Mouse (Mus musculus): Measurements from ENCODE around the gene Nr3c2. TPM values are rescaled to one million over a fixed set of nuclear protein-coding genes. Genes with fewer than 3 reads are reported as not detected.
A peak's percentile ranks its signal among the peaks of the same experiment; 100 is the strongest.

Gene Nr3c2
- polyA plus RNA-seq, 1 experiment from 2014 or later, result 1.3 TPM

DNA sequence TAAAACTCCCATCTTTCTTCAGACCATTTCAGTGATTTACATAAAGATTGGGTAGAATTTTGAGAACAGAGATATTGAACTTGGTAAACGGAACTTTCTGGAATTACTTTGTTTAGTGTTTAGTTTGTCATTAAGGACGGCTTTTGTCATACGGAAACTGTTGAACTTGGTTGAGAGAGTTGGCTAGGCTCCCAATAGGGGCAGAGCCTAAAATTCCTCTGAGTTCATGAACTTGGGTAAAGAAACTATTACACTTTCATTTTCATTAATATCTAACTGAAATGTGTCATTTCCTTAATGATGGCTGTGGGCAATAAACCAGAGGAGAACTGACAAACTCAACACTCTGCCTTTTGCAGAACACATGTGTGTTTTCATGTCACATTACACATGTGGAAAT, 88.6 kb downstream of the Nr3c2 start:
- Histone ChIP-seq H3K9me3 (ENCODE audit: control insufficient read depth, low read length) (no peaks in the 10 kb centered on the region), H3K4me3 (ENCODE audit: low read depth, low read length) (no peak overlapping the region), H3K4me2 (replicated peaks; ENCODE audit: low read depth, low read length) (no peak overlapping the region), H3K4me1 (replicated peaks; ENCODE audit: control insufficient read depth, insufficient read depth, low read length) (no peaks in the 10 kb centered on the region), H3K9ac (ENCODE audit: low read depth, low read length) (no peak overlapping the region), H3K27ac (ENCODE audit: low read depth, low read length) (no peak overlapping the region), H3K36me3 (ENCODE audit: control insufficient read depth, insufficient read depth, low read length) (no peaks in the 10 kb centered on the region), H3K27me3 (ENCODE audit: control insufficient read depth, insufficient read depth, low read length) (no peaks in the 10 kb centered on the region)
- WGBS, result 94% methylated on average over 3 of the region's 3 CpGs
- DNase-seq (ENCODE audit: low spot score) (no peak), ATAC-seq (ENCODE audit: low FRiP score) (no peak)

DNA sequence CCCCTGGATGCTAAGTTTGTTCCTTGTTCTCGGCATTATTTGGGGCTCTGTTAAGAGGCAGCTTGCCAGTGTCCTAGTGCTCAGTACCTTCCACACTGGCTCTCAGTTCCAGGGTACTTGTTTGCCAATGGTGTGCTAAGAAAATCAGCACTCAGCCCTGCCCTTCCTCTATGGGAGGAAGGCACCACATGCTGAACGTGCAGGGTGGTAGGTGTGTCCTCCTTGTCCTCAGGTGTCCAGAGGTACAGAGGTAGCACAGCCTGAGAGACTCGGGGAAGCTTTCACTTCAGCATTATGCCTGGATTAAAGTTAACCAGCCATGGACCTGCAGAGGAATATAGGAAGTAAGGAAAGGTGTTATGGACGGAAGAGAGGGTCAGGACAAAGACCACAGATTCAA, 99.0 kb downstream of the Nr3c2 start:
- Histone ChIP-seq H3K27ac (ENCODE audit: low read depth, low read length) (no peak overlapping the region), H3K4me2 (replicated peaks; ENCODE audit: low read depth, low read length) (no peak overlapping the region), H3K36me3 (ENCODE audit: control insufficient read depth, insufficient read depth, low read length) (no peaks in the 10 kb centered on the region), H3K4me1 (replicated peaks; ENCODE audit: control insufficient read depth, insufficient read depth, low read length) (no peaks in the 10 kb centered on the region), H3K27me3 (ENCODE audit: control insufficient read depth, insufficient read depth, low read length) (no peaks in the 10 kb centered on the region), H3K9ac (ENCODE audit: low read depth, low read length) (no peak overlapping the region), H3K9me3 (ENCODE audit: control insufficient read depth, low read length) (no peaks in the 10 kb centered on the region), H3K4me3 (ENCODE audit: low read depth, low read length) (no peak overlapping the region)
- 78% methylated on average over 4 of the region's 4 CpGs for WGBS
- ATAC-seq (ENCODE audit: low FRiP score), result no peak
- DNase-seq (ENCODE audit: low spot score), result no peak

DNA sequence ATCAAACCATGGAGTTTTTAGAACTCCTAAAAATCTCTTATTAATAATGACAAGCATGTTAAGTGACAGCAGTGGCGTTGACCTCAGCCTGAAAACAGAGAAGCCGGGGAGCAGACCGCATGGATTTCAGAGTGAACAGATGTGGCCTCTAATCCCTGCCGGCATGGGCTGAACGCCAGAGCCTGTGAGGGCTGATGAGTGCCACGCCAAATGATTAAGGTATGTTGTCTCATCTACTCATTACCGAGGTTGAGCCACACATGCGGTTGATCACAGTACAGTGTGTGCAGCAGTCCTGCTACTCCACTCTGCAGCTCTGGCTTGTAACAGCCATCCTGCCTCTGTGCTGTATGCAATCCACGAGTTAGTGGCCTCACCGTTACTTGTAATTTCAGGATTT, 110.2 kb downstream of the Nr3c2 start:
- Histone ChIP-seq H3K9me3 (ENCODE audit: control insufficient read depth, low read length) (no peaks in the 10 kb centered on the region), H3K27ac (ENCODE audit: low read depth, low read length) (no peak overlapping the region), H3K27me3 (ENCODE audit: control insufficient read depth, insufficient read depth, low read length) (no peaks in the 10 kb centered on the region), H3K36me3 (ENCODE audit: control insufficient read depth, insufficient read depth, low read length) (no peaks in the 10 kb centered on the region), H3K9ac (ENCODE audit: low read depth, low read length) (no peak overlapping the region), H3K4me1 (replicated peaks; ENCODE audit: control insufficient read depth, insufficient read depth, low read length) (no peaks in the 10 kb centered on the region), H3K4me3 (ENCODE audit: low read depth, low read length) (no peak overlapping the region), H3K4me2 (replicated peaks; ENCODE audit: low read depth, low read length) (no peak overlapping the region)
- ATAC-seq (ENCODE audit: low FRiP score) (no peak), DNase-seq (ENCODE audit: low spot score) (no peak)
- WGBS, result 73% methylated on average over 10 of the region's 10 CpGs

DNA sequence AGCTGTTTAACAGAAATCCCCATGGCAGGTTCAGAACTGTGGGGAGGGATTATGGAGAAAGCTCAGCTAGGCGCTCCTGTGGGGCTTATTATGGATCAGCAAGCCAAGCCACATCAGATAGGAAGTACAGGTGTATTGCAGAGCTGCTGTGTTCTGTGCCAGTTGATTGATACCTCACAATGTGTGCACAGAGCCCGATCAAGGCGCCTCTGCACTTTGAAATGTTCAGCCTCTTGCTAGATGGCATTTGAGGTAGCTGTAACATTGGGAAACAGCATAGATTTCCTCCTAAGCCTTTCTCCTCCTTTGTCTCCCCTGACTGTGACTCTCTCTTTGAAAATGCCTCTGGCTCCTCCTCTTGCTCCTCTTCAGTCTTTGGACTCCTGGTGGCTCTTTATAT, 112.7 kb downstream of the Nr3c2 start:
- no peak overlapping the region for H3K4me2 ChIP-seq (replicated peaks; ENCODE audit: low read depth, low read length)
- H3K4me3 ChIP-seq (ENCODE audit: low read depth, low read length), result no peak overlapping the region
- no peaks in the 10 kb centered on the region for H3K4me1 ChIP-seq (replicated peaks; ENCODE audit: control insufficient read depth, insufficient read depth, low read length)
- no peaks in the 10 kb centered on the region for H3K9me3 ChIP-seq (ENCODE audit: control insufficient read depth, low read length)
- WGBS, result 70% methylated on average over 3 of the region's 3 CpGs
- ATAC-seq (ENCODE audit: low FRiP score) (no peak), DNase-seq (ENCODE audit: low spot score) (no peak)
- H3K27ac ChIP-seq (ENCODE audit: low read depth, low read length), result no peak overlapping the region
- H3K36me3 ChIP-seq (ENCODE audit: control insufficient read depth, insufficient read depth, low read length), result no peaks in the 10 kb centered on the region
- no peaks in the 10 kb centered on the region for H3K27me3 ChIP-seq (ENCODE audit: control insufficient read depth, insufficient read depth, low read length)
- H3K9ac ChIP-seq (ENCODE audit: low read depth, low read length), result no peak overlapping the region

DNA sequence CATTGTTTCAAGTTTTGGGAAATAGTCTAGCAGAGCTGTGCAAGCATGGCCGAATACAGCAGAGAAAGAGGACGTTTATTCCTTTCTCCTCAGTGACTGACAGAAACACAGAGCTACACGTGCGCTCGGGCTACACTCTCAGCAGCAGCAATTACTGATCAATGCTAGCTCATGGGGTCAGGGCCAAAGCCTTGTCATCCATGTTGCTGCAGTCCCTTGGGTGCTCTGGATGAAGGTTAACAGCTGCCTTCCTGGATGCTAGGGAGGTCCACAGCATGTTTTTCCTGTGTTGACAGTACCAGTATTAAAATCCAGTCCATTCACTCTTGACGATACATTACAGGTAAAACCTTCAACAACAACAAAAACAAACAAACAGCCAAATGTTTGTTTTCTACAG, 113.4 kb downstream of the Nr3c2 start:
- H3K36me3 ChIP-seq (ENCODE audit: control insufficient read depth, insufficient read depth, low read length), result no peaks in the 10 kb centered on the region
- H3K9me3 ChIP-seq (ENCODE audit: control insufficient read depth, low read length), result no peaks in the 10 kb centered on the region
- H3K4me2 ChIP-seq (replicated peaks; ENCODE audit: low read depth, low read length), result no peak overlapping the region
- H3K27ac ChIP-seq (ENCODE audit: low read depth, low read length), result no peak overlapping the region
- H3K4me3 ChIP-seq (ENCODE audit: low read depth, low read length), result no peak overlapping the region
- DNase-seq (ENCODE audit: low spot score) (no peak), ATAC-seq (ENCODE audit: low FRiP score) (no peak)
- H3K27me3 ChIP-seq (ENCODE audit: control insufficient read depth, insufficient read depth, low read length), result no peaks in the 10 kb centered on the region
- H3K9ac ChIP-seq (ENCODE audit: low read depth, low read length), result no peak overlapping the region
- no peaks in the 10 kb centered on the region for H3K4me1 ChIP-seq (replicated peaks; ENCODE audit: control insufficient read depth, insufficient read depth, low read length)
- WGBS, result 71% methylated on average over 6 of the region's 6 CpGs

DNA sequence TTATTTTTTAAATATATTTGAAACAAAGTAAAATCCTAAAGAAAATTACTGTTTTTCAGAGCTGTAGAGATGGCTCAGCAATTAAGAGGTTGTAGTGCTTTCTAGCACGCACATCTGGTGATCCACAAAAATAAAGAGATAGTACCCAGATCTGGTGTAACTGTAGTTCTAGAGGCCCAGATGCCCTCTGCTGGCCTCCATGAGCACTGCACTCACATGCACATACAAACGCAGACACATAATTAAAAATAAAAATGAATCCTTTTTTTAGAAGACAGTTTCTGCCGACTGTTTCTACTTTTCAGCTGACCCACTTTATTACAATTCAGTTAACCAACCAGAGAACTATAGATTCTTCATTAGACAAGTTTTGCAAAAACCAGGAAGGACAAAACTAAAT, 117.5 kb downstream of the Nr3c2 start:
- DNase-seq (ENCODE audit: low spot score), result no peak
- H3K9ac ChIP-seq (ENCODE audit: low read depth, low read length), result no peak overlapping the region
- 94% methylated on average over 3 of the region's 3 CpGs for WGBS
- ATAC-seq (ENCODE audit: low FRiP score), result no peak
- H3K4me1 ChIP-seq (replicated peaks; ENCODE audit: control insufficient read depth, insufficient read depth, low read length), result no peaks in the 10 kb centered on the region
- no peak overlapping the region for H3K4me3 ChIP-seq (ENCODE audit: low read depth, low read length)
- no peaks in the 10 kb centered on the region for H3K27me3 ChIP-seq (ENCODE audit: control insufficient read depth, insufficient read depth, low read length)
- H3K9me3 ChIP-seq (ENCODE audit: control insufficient read depth, low read length), result no peaks in the 10 kb centered on the region
- no peak overlapping the region for H3K4me2 ChIP-seq (replicated peaks; ENCODE audit: low read depth, low read length)
- H3K36me3 ChIP-seq (ENCODE audit: control insufficient read depth, insufficient read depth, low read length), result no peaks in the 10 kb centered on the region
- no peak overlapping the region for H3K27ac ChIP-seq (ENCODE audit: low read depth, low read length)

DNA sequence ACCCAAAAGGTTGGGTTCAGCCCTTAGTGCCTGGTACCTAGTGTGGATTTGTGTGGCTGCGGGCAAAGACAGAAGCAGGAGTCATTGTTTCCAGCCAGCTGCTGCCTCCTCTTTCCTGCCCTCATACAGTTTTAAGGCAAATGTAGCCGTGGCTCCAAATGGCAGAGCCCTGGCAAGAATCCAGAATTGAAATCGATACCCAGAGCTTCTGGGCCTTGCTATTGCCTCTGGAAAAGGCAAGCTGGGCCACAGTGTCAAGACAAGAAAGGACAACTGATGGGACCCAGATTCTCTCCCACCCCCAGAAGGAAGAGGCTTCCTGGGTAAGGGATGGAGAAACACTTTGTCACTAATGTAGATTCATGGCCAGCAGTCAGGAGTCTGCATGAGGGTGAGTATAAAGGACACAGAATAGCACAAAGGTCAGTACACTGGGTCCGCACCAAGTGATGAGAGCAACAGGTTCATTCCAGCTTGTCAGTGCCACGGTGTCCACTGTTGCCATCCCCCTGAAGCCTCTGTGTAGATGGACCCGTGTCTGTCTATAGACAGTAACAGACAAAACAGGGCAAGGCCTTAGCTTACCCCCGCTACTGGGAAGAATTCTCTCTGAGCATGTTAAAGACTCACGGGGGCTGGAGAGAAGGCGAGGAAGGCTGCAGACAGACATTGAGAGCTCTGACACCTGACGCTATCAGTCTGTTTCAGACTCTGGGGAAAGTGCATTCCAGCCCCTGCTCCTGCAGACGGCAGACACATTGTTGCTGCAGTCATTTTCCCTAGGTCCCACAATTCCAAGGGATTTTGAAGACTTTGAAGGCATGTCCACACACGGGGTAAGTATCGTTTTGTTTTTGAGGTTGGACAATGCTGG, 124.8 kb downstream of the Nr3c2 start:
- Histone ChIP-seq H3K27me3 (ENCODE audit: control insufficient read depth, insufficient read depth, low read length) (no peaks in the 10 kb centered on the region), H3K36me3 (ENCODE audit: control insufficient read depth, insufficient read depth, low read length) (no peaks in the 10 kb centered on the region), H3K9ac (ENCODE audit: low read depth, low read length) (no peak overlapping the region), H3K4me3 (ENCODE audit: low read depth, low read length) (no peak overlapping the region), H3K27ac (ENCODE audit: low read depth, low read length) (no peak overlapping the region), H3K4me1 (replicated peaks; ENCODE audit: control insufficient read depth, insufficient read depth, low read length) (no peaks in the 10 kb centered on the region), H3K4me2 (replicated peaks; ENCODE audit: low read depth, low read length) (no peak overlapping the region), H3K9me3 (ENCODE audit: control insufficient read depth, low read length) (no peaks in the 10 kb centered on the region)
- WGBS, result 79% methylated on average over 13 of the region's 13 CpGs
- DNase-seq (ENCODE audit: low spot score), result peak; percentile 7
- ATAC-seq (ENCODE audit: low FRiP score), result no peak

DNA sequence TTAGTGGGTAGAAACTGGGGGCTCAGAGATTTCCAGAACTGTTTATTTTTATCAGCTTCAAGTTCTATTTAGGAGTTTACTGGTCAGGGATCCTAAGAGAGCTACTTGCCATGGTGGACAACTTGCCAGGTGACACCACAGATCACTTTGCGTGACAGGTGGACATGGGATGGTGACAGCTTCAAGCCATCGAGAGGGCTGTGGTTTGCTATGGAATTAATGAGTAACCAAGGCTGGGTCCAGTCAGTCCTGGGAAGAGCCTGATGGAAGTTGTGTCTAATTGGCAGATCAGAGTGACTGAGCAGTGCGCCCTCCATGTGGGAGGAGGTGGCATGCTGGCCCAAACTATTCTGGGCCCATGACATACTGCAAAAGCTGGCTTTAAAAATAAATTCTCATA, 132.0 kb downstream of the Nr3c2 start:
- no peak overlapping the region for H3K4me3 ChIP-seq (ENCODE audit: low read depth, low read length)
- WGBS, result 88% methylated on average over 3 of the region's 3 CpGs
- H3K27me3 ChIP-seq (ENCODE audit: control insufficient read depth, insufficient read depth, low read length), result no peaks in the 10 kb centered on the region
- no peak for DNase-seq (ENCODE audit: low spot score)
- H3K36me3 ChIP-seq (ENCODE audit: control insufficient read depth, insufficient read depth, low read length), result no peaks in the 10 kb centered on the region
- no peak for ATAC-seq (ENCODE audit: low FRiP score)
- H3K4me2 ChIP-seq (replicated peaks; ENCODE audit: low read depth, low read length), result no peak overlapping the region
- H3K4me1 ChIP-seq (replicated peaks; ENCODE audit: control insufficient read depth, insufficient read depth, low read length), result no peaks in the 10 kb centered on the region
- H3K27ac ChIP-seq (ENCODE audit: low read depth, low read length), result no peak overlapping the region
- no peaks in the 10 kb centered on the region for H3K9me3 ChIP-seq (ENCODE audit: control insufficient read depth, low read length)
- no peak overlapping the region for H3K9ac ChIP-seq (ENCODE audit: low read depth, low read length)

DNA sequence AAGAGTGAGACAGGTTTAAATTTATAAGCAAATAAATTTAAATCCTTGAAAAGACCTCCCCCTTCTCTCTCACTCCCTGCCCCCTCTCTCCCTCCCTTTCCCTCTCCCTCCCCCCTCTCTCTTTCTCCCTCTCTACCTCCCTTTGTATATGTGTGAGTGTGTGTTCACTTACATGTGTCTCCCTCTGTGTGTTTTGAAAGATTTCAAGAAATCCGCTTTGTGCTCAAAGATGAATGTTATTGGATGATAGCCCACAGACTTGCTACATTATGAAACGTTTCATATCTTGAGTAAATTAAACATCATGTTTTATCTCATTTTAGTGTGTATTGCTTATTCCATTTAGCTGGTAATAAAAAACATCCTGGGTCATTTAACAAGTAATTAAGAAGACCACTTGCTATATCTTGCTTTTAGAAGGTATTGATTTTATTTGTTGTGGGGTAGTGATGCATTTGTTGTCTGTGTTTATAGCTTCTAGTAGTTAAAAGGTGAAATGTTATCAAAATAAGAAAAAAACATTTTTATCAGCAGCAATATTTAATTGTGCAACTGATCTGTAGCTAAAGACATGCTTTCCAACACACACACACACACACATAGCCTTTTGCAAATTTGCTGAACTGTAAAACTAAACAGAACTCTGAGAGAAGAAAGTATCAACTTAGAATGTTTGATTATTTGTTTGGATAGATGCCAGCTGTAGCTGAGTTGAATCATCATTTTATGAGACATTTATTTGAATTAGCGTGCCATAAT, 134.6 kb downstream of the Nr3c2 start:
- Histone ChIP-seq H3K4me1 (replicated peaks; ENCODE audit: control insufficient read depth, insufficient read depth, low read length) (no peaks in the 10 kb centered on the region), H3K9ac (ENCODE audit: low read depth, low read length) (no peak overlapping the region), H3K27ac (ENCODE audit: low read depth, low read length) (no peak overlapping the region), H3K9me3 (ENCODE audit: control insufficient read depth, low read length) (no peaks in the 10 kb centered on the region), H3K4me3 (ENCODE audit: low read depth, low read length) (no peak overlapping the region), H3K4me2 (replicated peaks; ENCODE audit: low read depth, low read length) (no peak overlapping the region), H3K27me3 (ENCODE audit: control insufficient read depth, insufficient read depth, low read length) (no peaks in the 10 kb centered on the region), H3K36me3 (ENCODE audit: control insufficient read depth, insufficient read depth, low read length) (no peaks in the 10 kb centered on the region)
- 89% methylated on average over 3 of the region's 3 CpGs for WGBS
- DNase-seq (ENCODE audit: low spot score), result no peak
- no peak for ATAC-seq (ENCODE audit: low FRiP score)

All from hindbrain, embryonic 11.5 days (tissue).